Mouse (Mus musculus) embryonic facial prominence, embryonic 13.5 days (tissue): ENCODE data around the gene 6030468B19Rik. TPM values are rescaled to one million over a fixed set of nuclear protein-coding genes. Genes with fewer than 3 reads are reported as not detected.

ENCODE experiments used
- ATAC-seq: fragments of 200-750 bp; cut with Nextera tagmentation; 2 replicates; pipeline ENCODE4 v1.8.0; 2017; ENCODE audit warnings: low read depth; ENCODE audit not compliant: insufficient number of reproducible peaks, insufficient read depth, low FRiP score, low TSS enrichment
- H3K27ac ChIP-seq: fragments of 300-500 bp; sonication (generic); 2 replicates; pipeline ENCODE4 v1.5.1; 2015; ENCODE audit warnings: moderate library complexity, mild to moderate bottlenecking, inconsistent platforms
- H3K27me3 ChIP-seq: fragments of 300-500 bp; sonication (generic); 2 replicates; pipeline ENCODE4 v1.6.1; 2015; ENCODE audit warnings: mild to moderate bottlenecking, inconsistent platforms
- H3K36me3 ChIP-seq: fragments of 300-500 bp; sonication (generic); 2 replicates; pipeline ENCODE4 v1.6.1; 2015; ENCODE audit warnings: mild to moderate bottlenecking, inconsistent platforms
- H3K4me1 ChIP-seq: fragments of 300-500 bp; sonication (generic); 2 replicates; pipeline ENCODE4 v1.6.1; 2015; ENCODE audit warnings: inconsistent platforms
- H3K4me2 ChIP-seq: fragments of 300-500 bp; sonication (generic); 2 replicates; pipeline ENCODE4 v1.6.1; 2015; ENCODE audit warnings: moderate library complexity, mild to moderate bottlenecking, inconsistent platforms
- H3K4me3 ChIP-seq: fragments of 300-500 bp; sonication (generic); 2 replicates; pipeline ENCODE4 v1.5.1; 2015; ENCODE audit warnings: mild to moderate bottlenecking, inconsistent platforms
- H3K9ac ChIP-seq: fragments of 300-500 bp; sonication (generic); 2 replicates; pipeline ENCODE4 v1.6.1; 2015; ENCODE audit warnings: mild to moderate bottlenecking, inconsistent platforms
- H3K9me3 ChIP-seq: fragments of 300-500 bp; sonication (generic); 2 replicates; pipeline ENCODE4 v1.6.1; 2016; ENCODE audit warnings: inconsistent platforms
- WGBS: fragments of 180-500 bp; shearing (Covaris S2); methylation state at CpG from one replicate; pipeline ENCODE4 v1.1.7; 2015; ENCODE audit warnings: mixed read lengths; 5-methylcytosine and 5-hydroxymethylcytosine counted together
- polyA plus RNA-seq: library from polyadenylated mRNA; unstranded; fragments of >200 nt; fragmentation: Nextera tagmentation; extraction: Ambion mirVana; gene quantifications from 2 replicates; pipeline ENCODE4 v1.2.1, GENCODE M21; 2015

The 6030468B19Rik gene
- polyA plus RNA-seq, 1 experiment from 2014 or later: not detected

DNA sequence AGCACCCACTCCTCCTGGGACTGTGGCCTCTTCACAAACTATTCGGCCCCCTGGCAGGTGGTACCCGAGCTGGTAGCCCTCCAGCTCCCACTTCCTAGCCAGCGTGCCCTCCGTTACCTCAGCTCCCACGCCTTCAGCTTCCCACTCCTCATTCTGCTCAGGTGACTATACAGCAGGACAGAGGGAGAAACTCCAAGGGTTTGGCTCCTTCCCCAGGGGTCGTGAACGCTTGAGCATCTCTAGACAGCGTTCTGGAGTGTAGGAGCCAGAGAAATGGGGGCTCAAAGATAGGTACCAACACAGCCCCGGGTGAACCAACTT is 6.1 kb upstream of the 6030468B19Rik start:
- H3K36me3 ChIP-seq: no peaks in the 10 kb centered on the region

GRCm38 (mm10) chr11:117792281-117792888 is 5.1 kb upstream of the 6030468B19Rik start:
- peak overlapping the region; percentile 27 for H3K4me3 ChIP-seq
- no peak overlapping the region for H3K27ac ChIP-seq
- H3K4me2 ChIP-seq: peak overlapping the region; percentile 58
- 6% methylated on average over 22 of the region's 22 CpGs for WGBS
- no peaks in the 10 kb centered on the region for H3K36me3 ChIP-seq
- no peaks in the 10 kb centered on the region for H3K9me3 ChIP-seq
- ATAC-seq: no peak
- peaks cover 4% of the 10 kb centered on the region; the same call in 1 of the 2 replicates for H3K27me3 ChIP-seq
- peaks cover 22% of the 10 kb centered on the region for H3K4me1 ChIP-seq
- peak overlapping the region; percentile 54; the same call in 1 of the 2 replicates for H3K9ac ChIP-seq

More for the DNA sequence above, 6.1 kb upstream of the 6030468B19Rik start:
- 85% methylated on average over 9 of the region's 9 CpGs for WGBS
- Histone ChIP-seq H3K9me3 (no peaks in the 10 kb centered on the region), H3K4me2 (no peak overlapping the region), H3K27me3 (peaks cover 4% of the 10 kb centered on the region; the same call in 1 of the 2 replicates), H3K27ac (no peak overlapping the region), H3K9ac (no peak overlapping the region), H3K4me3 (no peak overlapping the region), H3K4me1 (peaks cover 22% of the 10 kb centered on the region)
- ATAC-seq: no peak

DNA sequence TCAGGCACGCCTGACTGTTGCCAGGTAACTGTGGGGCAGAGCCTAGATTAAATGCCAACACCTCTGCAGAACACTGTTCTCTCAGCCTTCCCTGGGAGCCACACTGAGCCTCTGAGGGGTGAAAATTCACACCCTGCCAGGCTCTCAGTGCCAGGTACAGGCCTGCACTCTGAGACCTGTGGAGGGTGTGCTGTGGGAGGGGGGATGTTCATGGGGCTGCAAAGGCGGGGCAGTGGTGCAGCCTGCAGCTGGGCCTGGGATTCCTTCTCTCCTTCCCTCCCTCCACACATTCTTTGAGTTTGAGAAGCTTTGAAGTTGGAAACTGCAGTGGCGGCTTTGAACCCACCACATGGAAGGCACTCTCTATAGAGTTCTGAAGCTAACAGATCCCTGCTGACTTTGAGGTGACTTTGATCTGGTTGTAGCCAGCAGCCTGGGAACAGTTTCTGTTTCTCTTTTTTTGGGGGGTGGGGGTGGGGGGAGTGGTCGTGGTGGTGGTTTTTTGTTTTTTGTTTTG is 3.4 kb upstream of the 6030468B19Rik start:
- no peak for ATAC-seq
- Histone ChIP-seq H3K4me3 (no peak overlapping the region), H3K9me3 (no peaks in the 10 kb centered on the region), H3K4me1 (peaks cover 25% of the 10 kb centered on the region), H3K36me3 (no peaks in the 10 kb centered on the region), H3K4me2 (no peak overlapping the region), H3K9ac (no peak overlapping the region), H3K27me3 (peaks cover 4% of the 10 kb centered on the region; the same call in 1 of the 2 replicates), H3K27ac (no peak overlapping the region)
- WGBS: 50% methylated on average over 4 of the region's 4 CpGs

GRCm38 (mm10) chr11:117796954-117797353 is 506 bp upstream of the 6030468B19Rik start:
- Histone ChIP-seq H3K36me3 (no peaks in the 10 kb centered on the region), H3K4me1 (peaks cover 17% of the 10 kb centered on the region), H3K27ac (no peak overlapping the region), H3K9ac (no peak overlapping the region), H3K4me2 (no peak overlapping the region), H3K9me3 (peaks cover 5% of the 10 kb centered on the region; the same call in 1 of the 2 replicates), H3K4me3 (no peak overlapping the region), H3K27me3 (no peaks in the 10 kb centered on the region)
- WGBS: 37% methylated on average over 5 of the region's 5 CpGs
- ATAC-seq: no peak

DNA sequence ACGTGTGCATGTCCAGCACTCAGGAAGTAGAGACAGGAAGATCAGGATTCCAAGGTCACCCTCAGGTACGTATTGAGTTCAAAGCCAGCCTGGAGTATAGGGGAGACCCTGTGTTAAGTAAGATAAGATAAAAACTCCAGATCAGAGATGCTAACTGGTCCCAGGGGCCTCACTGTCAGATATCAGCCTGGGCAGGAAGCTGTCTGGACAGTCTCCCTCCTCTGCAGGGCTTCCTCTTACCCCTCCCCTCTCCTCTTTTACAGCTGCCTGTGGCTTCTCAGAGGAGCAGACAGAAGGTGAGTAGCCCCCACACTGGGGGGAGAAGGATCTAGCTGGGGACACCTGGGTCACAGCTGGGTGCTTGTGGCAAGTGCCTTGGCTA is 691 bp downstream of the 6030468B19Rik start:
- ATAC-seq: 0 out of 2 replicates have a peak, but pooled peaks have one; percentile 23
- peaks cover 9% of the 10 kb centered on the region for H3K4me1 ChIP-seq
- no peak overlapping the region for H3K4me2 ChIP-seq
- peaks cover 5% of the 10 kb centered on the region; the same call in 1 of the 2 replicates for H3K9me3 ChIP-seq
- no peaks in the 10 kb centered on the region for H3K27me3 ChIP-seq
- H3K36me3 ChIP-seq: no peaks in the 10 kb centered on the region
- H3K4me3 ChIP-seq: no peak overlapping the region
- 44% methylated on average over 2 of the region's 2 CpGs for WGBS
- H3K9ac ChIP-seq: 0 out of 2 replicates have a peak overlapping the region, but pooled peaks have one; percentile 37
- H3K27ac ChIP-seq: no peak overlapping the region

DNA sequence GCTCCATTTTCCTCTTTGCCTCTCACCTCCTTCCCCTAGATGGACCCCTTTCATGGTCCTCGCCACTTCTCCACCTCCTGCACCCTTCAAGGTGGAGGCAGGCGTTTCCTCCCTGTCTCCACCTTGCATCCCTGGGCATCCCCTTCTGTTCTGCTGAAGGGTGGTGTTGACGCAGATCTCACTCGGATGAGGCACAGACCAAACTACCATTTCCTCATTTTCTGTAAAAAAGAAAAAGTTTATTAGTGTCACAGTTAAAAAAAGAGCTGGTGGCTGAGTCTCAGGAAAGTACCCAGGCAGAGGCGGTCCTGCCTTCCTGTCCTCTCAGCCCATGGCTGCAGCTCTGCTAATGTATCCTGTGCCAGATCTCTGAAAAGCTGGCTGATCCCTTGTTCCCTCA is 1.7 kb downstream of the 6030468B19Rik start:
- Histone ChIP-seq H3K4me2 (no peak overlapping the region), H3K27me3 (no peaks in the 10 kb centered on the region), H3K4me3 (no peak overlapping the region), H3K4me1 (peaks cover 6% of the 10 kb centered on the region), H3K9me3 (peaks cover 5% of the 10 kb centered on the region; the same call in 1 of the 2 replicates), H3K36me3 (no peaks in the 10 kb centered on the region), H3K9ac (no peak overlapping the region), H3K27ac (no peak overlapping the region)
- WGBS: 69% methylated on average over 5 of the region's 5 CpGs
- no peak for ATAC-seq

- H3K4me1 ChIP-seq: peaks cover 5% of the 10 kb centered on the region; the same call in 1 of the 2 replicates
- H3K4me3 ChIP-seq: no peak overlapping the region
- H3K36me3 ChIP-seq: no peaks in the 10 kb centered on the region
- H3K9me3 ChIP-seq: peaks cover 5% of the 10 kb centered on the region; the same call in 1 of the 2 replicates
- no peak overlapping the region for H3K27ac ChIP-seq
- no peaks in the 10 kb centered on the region for H3K27me3 ChIP-seq
- no peak for ATAC-seq
- no peak overlapping the region for H3K9ac ChIP-seq
- H3K4me2 ChIP-seq: no peak overlapping the region
- WGBS: 71% methylated on average over 7 of the region's 7 CpGs
Measured at GRCm38 (mm10) chr11:117800038-117800437, 2.6 kb downstream of the 6030468B19Rik start.

DNA sequence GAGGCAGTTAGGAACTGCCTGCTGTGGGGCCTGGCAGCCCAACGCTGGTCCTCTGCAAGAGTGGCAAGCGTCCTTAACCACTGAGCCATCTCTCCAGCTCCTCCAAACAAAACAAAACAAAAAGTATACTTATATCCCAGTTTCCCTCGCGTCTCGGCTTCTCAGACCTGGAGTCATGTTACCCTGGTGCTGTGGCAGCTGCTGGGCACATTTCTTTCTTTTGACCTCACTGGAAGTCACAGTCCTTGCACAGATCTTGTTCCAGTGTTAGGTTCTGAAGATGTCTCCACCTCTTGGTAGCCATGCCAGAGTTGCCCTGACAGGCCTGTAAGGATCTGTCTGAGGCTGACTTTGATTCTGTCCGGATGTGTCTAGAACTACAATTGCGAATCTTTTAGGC is 4.2 kb downstream of the 6030468B19Rik start:
- ATAC-seq: no peak
- Histone ChIP-seq H3K4me1 (peaks cover 5% of the 10 kb centered on the region; the same call in 1 of the 2 replicates), H3K4me2 (no peak overlapping the region), H3K4me3 (no peak overlapping the region), H3K9ac (no peak overlapping the region), H3K27me3 (no peaks in the 10 kb centered on the region), H3K36me3 (no peaks in the 10 kb centered on the region), H3K27ac (no peak overlapping the region), H3K9me3 (peaks cover 5% of the 10 kb centered on the region; the same call in 1 of the 2 replicates)
- WGBS: 42% methylated on average over 7 of the region's 7 CpGs

DNA sequence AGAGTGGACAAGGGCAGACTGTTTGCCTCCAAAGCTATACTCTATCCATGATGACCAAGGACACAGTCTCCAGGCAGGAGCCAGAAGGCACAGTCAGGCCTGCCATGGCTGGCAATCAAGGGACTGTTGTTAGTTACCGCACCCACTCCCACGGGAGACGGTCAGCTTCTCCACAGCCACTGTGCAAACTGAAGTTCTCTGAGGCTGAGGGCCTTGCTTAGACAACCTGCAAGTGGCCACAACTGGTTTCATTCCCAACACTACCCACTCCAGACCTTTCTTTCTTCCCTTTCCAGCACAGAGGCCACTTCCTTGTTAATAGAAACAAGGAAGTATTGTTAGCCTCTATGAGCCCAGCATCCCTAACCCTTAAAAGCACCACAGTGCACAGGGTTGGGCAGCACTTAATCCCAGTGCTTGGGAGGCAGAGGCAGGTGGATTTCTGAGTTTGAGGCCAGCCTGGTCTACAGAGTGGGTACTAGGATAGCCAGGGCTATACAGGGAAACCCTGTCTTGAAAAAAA is 5.8 kb downstream of the 6030468B19Rik start:
- Histone ChIP-seq H3K4me3 (no peak overlapping the region), H3K4me2 (no peak overlapping the region)

DNA sequence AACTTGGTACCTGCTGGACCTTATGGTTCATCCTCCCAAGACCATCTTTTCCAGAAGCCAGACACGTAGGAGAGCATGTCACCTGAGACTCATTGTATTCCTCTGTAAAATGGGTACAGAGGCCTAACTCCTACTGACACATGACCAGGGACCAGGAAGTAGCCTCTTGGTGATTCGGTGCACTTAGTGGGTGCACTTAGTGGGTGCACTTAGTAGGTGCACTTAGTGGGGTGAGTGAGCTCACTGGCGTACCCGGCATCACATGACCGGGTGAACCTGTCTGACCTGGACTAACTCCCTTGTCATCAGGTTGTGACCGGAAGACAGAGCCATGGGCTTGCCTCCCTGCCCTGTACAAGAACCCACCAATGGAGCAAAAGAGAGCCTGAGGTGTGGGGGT is 9.3 kb downstream of the 6030468B19Rik start:
- peaks cover 24% of the 10 kb centered on the region for H3K4me1 ChIP-seq
- peaks cover under 1% of the 10 kb centered on the region; the same call in 1 of the 2 replicates for H3K36me3 ChIP-seq
- H3K9me3 ChIP-seq: no peaks in the 10 kb centered on the region
- WGBS: 94% methylated on average over 6 of the region's 6 CpGs
- H3K4me3 ChIP-seq: no peak overlapping the region
- no peak for ATAC-seq
- no peak overlapping the region for H3K27ac ChIP-seq
- H3K9ac ChIP-seq: no peak overlapping the region
- H3K4me2 ChIP-seq: no peak overlapping the region
- H3K27me3 ChIP-seq: no peaks in the 10 kb centered on the region

More for the DNA sequence above, 5.8 kb downstream of the 6030468B19Rik start:
- Histone ChIP-seq H3K9me3 (peaks cover 5% of the 10 kb centered on the region; the same call in 1 of the 2 replicates), H3K27ac (no peak overlapping the region), H3K9ac (no peak overlapping the region), H3K27me3 (no peaks in the 10 kb centered on the region), H3K36me3 (no peaks in the 10 kb centered on the region), H3K4me1 (peaks cover 5% of the 10 kb centered on the region; the same call in 1 of the 2 replicates)
- ATAC-seq: no peak
- 90% methylated on average over 3 of the region's 3 CpGs for WGBS

DNA sequence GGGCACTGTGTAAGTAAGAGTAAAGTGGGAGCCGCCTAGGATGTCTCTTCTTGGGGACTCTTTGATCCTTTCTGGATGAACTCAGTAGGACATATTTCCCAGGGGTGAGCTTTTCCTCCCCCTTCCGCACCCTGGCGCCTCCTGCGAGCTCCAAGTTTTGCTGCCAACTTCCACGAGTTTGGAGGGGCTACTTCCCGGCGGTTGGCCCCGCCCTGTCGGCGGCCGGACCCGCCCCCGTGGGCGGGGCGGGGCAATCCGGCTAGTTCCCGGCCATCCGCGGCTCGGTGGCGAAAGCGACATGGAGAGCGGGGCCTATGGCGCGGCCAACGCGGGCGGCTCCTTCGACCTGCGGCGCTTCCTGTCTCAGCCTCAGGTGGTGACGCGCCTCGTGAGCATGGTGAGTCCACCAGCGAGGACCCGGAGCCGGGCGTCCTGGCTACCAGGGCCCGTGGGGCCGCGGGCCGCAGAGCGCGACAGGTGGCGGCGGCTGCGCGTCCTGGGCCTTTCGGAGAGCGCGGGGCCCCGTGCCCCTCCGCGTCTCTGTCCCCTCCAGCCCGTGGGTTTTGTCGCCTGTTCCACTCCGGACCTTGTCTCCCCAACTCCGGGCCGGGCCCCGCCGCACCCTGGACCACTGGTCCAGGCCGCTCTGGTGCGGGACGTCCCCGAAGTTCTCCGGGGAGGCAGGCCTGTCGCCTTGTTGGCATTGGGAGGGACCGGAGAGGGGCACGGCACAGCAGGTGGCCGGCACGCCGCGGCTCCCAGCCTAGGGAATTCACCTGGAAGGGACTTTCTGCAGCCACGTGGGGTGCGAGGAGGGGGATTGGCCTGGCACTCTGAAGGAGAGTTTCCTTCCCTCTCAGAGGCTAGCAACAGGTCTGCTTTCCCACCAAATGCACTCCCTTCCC is 12.2 kb downstream of the 6030468B19Rik start, which contains the start of the genes Gm20708 and Syngr2:
Gene Gm20708 (plus strand): TSS at position 262 of the 905 bp plus-strand sequence.
Gene Syngr2 (plus strand): TSS at position 262 of the 905 bp plus-strand sequence.
- H3K9ac ChIP-seq: peak within 1 kb of the TSS; percentile 77
- H3K4me3 ChIP-seq: peak within 1 kb of the TSS; percentile 86
- WGBS: under 1% methylated on average over 75 of the region's 75 CpGs
- peaks cover 29% of the 10 kb centered on the region for H3K36me3 ChIP-seq
- peak within 1 kb of the TSS; percentile 71 for H3K27ac ChIP-seq
- peak within 1 kb of the TSS; percentile 100 for H3K4me2 ChIP-seq
- no peaks in the 10 kb centered on the region for H3K9me3 ChIP-seq
- ATAC-seq: peak; percentile 52; the same call in 1 of the 2 replicates
- H3K4me1 ChIP-seq: peaks cover 24% of the 10 kb centered on the region
- no peaks in the 10 kb centered on the region for H3K27me3 ChIP-seq
